Mouse (Mus musculus) stomach, postnatal 0 days (tissue): Measurements from ENCODE around the gene Coa3. TPM values are rescaled to one million over a fixed set of nuclear protein-coding genes. Genes with fewer than 3 reads are reported as not detected.
A peak's percentile ranks its signal among the peaks of the same experiment; 100 is the strongest.

Source experiments
- ATAC-seq: fragments of 200-750 bp; cut with Nextera tagmentation; 2 replicates; pipeline ENCODE4 v1.8.0; 2017; ENCODE audit not compliant: low FRiP score, low TSS enrichment
- DNase-seq: peaks from one replicate; pipeline ENCODE4 v3.0.0-alpha.2; 2016; ENCODE audit warnings: low spot score
- H3K27ac ChIP-seq: fragments of 300-500 bp; sonication (generic); replicated peaks from 2 replicates; pipeline ENCODE4 v1.5.1; 2014; ENCODE audit warnings: mild to moderate bottlenecking, control low read depth
- H3K27me3 ChIP-seq: fragments of 300-500 bp; sonication (generic); 2 replicates; pipeline ENCODE4 v1.6.1; 2014; ENCODE audit warnings: low read length; ENCODE audit not compliant: control insufficient read depth, insufficient read depth
- H3K36me3 ChIP-seq: fragments of 300-500 bp; sonication (generic); 2 replicates; pipeline ENCODE4 v1.6.1; 2014; ENCODE audit warnings: low read length, mixed read lengths; ENCODE audit not compliant: control insufficient read depth, insufficient read depth
- H3K4me1 ChIP-seq: fragments of 300-500 bp; sonication (generic); replicated peaks from 2 replicates; pipeline ENCODE4 v1.6.1; 2014; ENCODE audit warnings: antibody characterized with exemption; ENCODE audit not compliant: control insufficient read depth, insufficient read depth
- H3K4me2 ChIP-seq: fragments of 300-500 bp; sonication (generic); replicated peaks from 2 replicates; pipeline ENCODE4 v1.6.1; 2014; ENCODE audit warnings: low read depth, mild to moderate bottlenecking, control low read depth, moderate library complexity
- H3K4me3 ChIP-seq: fragments of 300-500 bp; sonication (generic); 2 replicates; pipeline ENCODE4 v1.5.1; 2014; ENCODE audit warnings: low read depth, low read length, control low read depth
- H3K9ac ChIP-seq: fragments of 300-500 bp; sonication (generic); 2 replicates; pipeline ENCODE4 v1.6.1; 2014; ENCODE audit warnings: mild to moderate bottlenecking, low read length, control low read depth, mixed read lengths
- H3K9me3 ChIP-seq: fragments of 300-500 bp; sonication (generic); 2 replicates; pipeline ENCODE4 v1.6.1; 2016; ENCODE audit warnings: low read length; ENCODE audit not compliant: control insufficient read depth
- CTCF ChIP-seq: IDR thresholded peaks from 2 replicates; pipeline ENCODE4 v1.5.1; 2016; ENCODE audit warnings: antibody characterized with exemption, low read depth, mild to moderate bottlenecking, moderate library complexity
- EP300 ChIP-seq: optimal IDR thresholded peaks from 2 replicates; pipeline ENCODE3; 2016; ENCODE audit warnings: antibody characterized with exemption
- WGBS: fragments of 180-500 bp; shearing (Covaris S2); extraction: QIAGEN DNeasy Blood & Tissue Kit; methylation state at CpG from one replicate; pipeline ENCODE4 v1.1.7; 2014; 5-methylcytosine and 5-hydroxymethylcytosine counted together
- polyA plus RNA-seq: library from polyadenylated mRNA; unstranded; fragments of >200 nt; fragmentation: Nextera tagmentation; extraction: Ambion mirVana; gene quantifications from 2 replicates; pipeline ENCODE4 v1.2.1, GENCODE M21; 2015

Coa3 gene
- polyA plus RNA-seq, 1 experiment from 2014 or later: 180 TPM

DNA sequence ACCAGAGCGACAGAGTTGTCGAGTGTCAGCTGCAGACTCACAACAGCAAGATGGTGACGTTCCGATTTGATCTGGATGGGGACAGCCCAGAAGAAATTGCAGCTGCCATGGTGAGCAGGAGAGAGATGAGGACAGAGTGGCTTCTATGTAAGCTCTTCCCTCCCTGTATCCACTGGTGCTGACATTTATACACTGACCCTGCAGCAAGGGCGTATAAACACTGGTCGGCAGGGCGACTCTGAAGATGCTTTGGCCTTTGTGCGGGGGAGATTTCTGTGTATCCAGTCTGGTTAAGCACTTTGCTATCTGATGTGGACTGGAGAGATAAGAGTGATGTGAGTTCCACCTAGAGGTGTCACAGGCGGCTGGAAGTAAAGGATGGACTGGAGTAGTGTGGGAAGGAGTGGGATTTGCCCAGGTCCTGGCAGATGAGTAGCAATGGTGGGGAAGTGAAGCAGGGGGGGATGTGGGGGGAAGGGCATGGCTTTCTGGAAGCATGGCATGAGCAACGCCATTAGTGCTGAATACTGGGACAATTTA, 9.3 kb downstream of the Coa3 start:
- Histone ChIP-seq H3K9me3 (no peaks in the 10 kb centered on the region), H3K9ac (no peak overlapping the region), H3K4me2 (no peak overlapping the region), H3K27me3 (no peaks in the 10 kb centered on the region), H3K4me3 (no peak overlapping the region), H3K4me1 (no peaks in the 10 kb centered on the region), H3K36me3 (no peaks in the 10 kb centered on the region), H3K27ac (no peak overlapping the region)
- TF ChIP-seq EP300 (no peak), CTCF (no peak)
- WGBS: 19% methylated on average over 10 of the region's 10 CpGs
- ATAC-seq: peak; percentile 41; the same call in 1 of the 2 replicates
- DNase-seq: peak; percentile 45

DNA sequence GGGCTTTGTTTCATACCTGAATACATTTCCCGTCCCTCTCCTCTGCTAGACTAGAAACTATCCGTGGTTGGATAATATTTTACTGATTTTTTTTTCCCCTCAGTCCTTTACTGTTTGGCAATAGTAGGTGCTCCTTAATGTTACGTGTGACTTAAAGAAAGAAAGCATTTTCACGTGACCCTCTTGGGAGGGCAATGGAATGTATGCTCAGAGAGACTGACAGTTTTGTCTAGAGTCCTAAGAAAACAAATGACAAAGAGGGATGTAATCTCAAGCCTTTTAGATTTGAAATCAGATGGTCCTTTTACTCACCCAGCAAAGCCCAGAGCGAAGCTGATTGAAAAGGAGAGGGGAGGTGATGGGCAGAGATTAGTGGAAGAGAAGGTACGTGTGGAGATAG, 13.0 kb downstream of the Coa3 start:
- H3K4me3 ChIP-seq: no peak overlapping the region
- H3K4me2 ChIP-seq: no peak overlapping the region
- H3K4me1 ChIP-seq: no peaks in the 10 kb centered on the region

DNA sequence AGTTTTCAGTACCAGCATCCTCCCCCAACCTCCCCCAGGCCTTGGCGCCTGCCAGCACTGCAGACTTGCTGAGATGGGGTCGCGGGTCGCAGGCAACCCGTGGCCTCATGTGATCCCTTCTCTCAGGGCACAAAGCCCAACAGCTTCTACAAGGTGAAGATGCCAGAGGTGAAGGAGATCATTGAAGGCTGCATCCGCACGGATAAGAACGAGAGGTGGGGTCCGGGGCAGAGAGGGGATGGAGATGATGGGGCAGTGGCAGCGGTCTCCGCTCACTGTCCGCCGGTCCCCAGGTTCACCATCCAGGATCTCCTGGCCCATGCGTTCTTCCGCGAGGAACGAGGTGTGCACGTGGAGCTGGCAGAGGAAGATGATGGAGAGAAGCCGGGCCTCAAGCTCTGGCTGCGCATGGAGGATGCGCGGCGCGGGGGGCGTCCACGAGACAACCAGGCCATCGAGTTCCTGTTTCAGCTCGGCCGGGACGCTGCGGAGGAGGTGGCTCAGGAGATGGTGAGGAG, 13.9 kb downstream of the Coa3 start:
- Histone ChIP-seq H3K27ac (no peak overlapping the region), H3K4me2 (peak overlapping the region; percentile 37)

More for the DNA sequence above, 13.0 kb downstream of the Coa3 start:
- TF ChIP-seq EP300 (no peak), CTCF (no peak)
- Histone ChIP-seq H3K27ac (no peak overlapping the region), H3K9ac (no peak overlapping the region), H3K27me3 (no peaks in the 10 kb centered on the region), H3K9me3 (no peaks in the 10 kb centered on the region), H3K36me3 (no peaks in the 10 kb centered on the region)
- DNase-seq (no peak), ATAC-seq (no peak)
- 57% methylated on average over 6 of the region's 6 CpGs for WGBS

DNA sequence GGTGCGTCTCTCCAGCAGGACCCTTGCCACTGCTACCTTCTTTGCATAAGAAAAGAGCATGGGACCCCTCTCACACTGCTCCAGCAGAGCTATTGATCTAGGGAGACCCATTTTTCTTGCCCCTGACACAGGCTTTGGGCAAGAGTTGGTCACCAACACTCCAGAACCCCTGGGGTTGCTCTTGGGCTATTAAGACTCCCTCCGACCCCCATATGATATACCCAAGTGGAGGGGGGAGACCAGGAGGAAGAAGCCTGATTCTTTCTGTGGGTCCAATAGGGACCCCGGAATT, 15.0 kb downstream of the Coa3 start:
- H3K4me1 ChIP-seq: no peaks in the 10 kb centered on the region
- H3K9ac ChIP-seq: no peak overlapping the region
- DNase-seq: no peak
- H3K27ac ChIP-seq: no peak overlapping the region
- H3K4me2 ChIP-seq: no peak overlapping the region
- H3K36me3 ChIP-seq: no peaks in the 10 kb centered on the region
- ATAC-seq: no peak
- H3K27me3 ChIP-seq: no peaks in the 10 kb centered on the region
- H3K9me3 ChIP-seq: no peaks in the 10 kb centered on the region
- no peak overlapping the region for H3K4me3 ChIP-seq
- TF ChIP-seq CTCF: no peak
- no peak for TF ChIP-seq EP300
- WGBS: 54% methylated on average over 3 of the region's 3 CpGs

More for the DNA sequence above, 13.9 kb downstream of the Coa3 start:
- H3K9ac ChIP-seq: peak overlapping the region; percentile 47
- H3K4me3 ChIP-seq: peak overlapping the region; percentile 6; the same call in 1 of the 2 replicates
- ATAC-seq (no peak), DNase-seq (no peak)
- H3K9me3 ChIP-seq: no peaks in the 10 kb centered on the region
- no peaks in the 10 kb centered on the region for H3K27me3 ChIP-seq
- TF ChIP-seq EP300 (no peak), CTCF (no peak)
- WGBS: 39% methylated on average over 31 of the region's 31 CpGs
- H3K4me1 ChIP-seq: no peaks in the 10 kb centered on the region
- no peaks in the 10 kb centered on the region for H3K36me3 ChIP-seq

DNA sequence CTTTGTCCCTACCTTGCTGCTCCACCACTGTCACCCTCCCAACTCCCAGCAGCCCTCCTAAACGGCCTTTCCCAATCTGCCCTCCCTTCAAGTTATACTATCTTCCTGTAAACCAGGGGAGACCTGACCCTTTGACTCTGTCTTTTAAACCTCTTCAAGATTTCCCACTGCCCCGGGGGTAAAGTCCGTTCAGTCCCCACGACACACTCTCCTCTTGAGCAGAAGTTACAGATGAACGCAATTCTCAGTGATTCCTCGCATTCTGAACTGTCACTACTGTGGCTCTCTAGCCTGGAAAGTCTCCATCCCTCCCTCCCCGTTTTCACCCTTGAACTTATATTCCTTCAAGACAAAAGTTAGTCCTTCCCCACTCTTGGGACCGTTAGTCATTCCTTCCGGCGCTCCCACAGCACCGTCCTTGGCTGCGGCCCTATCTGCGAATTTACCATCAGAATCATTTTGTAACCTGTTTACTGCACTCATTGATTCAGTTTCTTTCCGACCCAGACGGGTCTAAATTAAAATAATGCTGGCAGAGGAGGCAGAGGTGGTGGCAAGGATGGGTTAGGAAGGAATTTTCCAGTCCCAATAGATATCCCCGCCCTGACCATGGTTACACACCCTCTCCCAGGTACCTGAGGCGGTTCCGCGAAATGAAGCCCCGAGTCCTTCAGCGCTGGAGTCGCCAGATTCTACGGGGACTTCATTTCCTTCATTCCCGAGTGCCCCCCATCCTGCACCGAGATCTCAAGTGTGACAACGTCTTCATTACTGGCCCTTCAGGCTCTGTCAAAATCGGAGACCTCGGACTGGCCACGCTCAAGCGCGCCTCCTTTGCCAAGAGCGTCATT, 15.6 kb downstream of the Coa3 start:
- no peak overlapping the region for H3K27ac ChIP-seq
- DNase-seq (no peak), ATAC-seq (no peak)
- H3K9ac ChIP-seq: no peak overlapping the region
- no peaks in the 10 kb centered on the region for H3K4me1 ChIP-seq
- H3K4me3 ChIP-seq: no peak overlapping the region
- H3K36me3 ChIP-seq: no peaks in the 10 kb centered on the region
- TF ChIP-seq EP300: no peak
- WGBS: 44% methylated on average over 32 of the region's 32 CpGs
- no peak overlapping the region for H3K4me2 ChIP-seq
- H3K9me3 ChIP-seq: no peaks in the 10 kb centered on the region
- H3K27me3 ChIP-seq: no peaks in the 10 kb centered on the region
